Mouse (Mus musculus) C2C12 (cell line): Measurements from ENCODE around the gene Ehd1. TPM values are rescaled to one million over a fixed set of nuclear protein-coding genes. Genes with fewer than 3 reads are reported as not detected.

ENCODE experiments used
- H3K27me3 ChIP-seq: one replicate; pipeline ENCODE4 v1.6.1; 2011; ENCODE audit not compliant: control insufficient read depth, insufficient read depth, insufficient read length
- H3K36me3 ChIP-seq: one replicate; pipeline ENCODE4 v1.6.1; 2011; ENCODE audit not compliant: control insufficient read depth, insufficient read depth
- H3K4me3 ChIP-seq: one replicate; pipeline ENCODE4 v1.5.1; 2011; ENCODE audit warnings: mild to moderate bottlenecking, control low read depth; ENCODE audit not compliant: poor library complexity, insufficient read depth, severe bottlenecking
- H3K79me2 ChIP-seq: one replicate; pipeline ENCODE4 v1.6.1; 2011; ENCODE audit not compliant: control insufficient read depth, insufficient read depth
- H3K79me3 ChIP-seq: one replicate; pipeline ENCODE4 v1.6.1; 2011; ENCODE audit warnings: low read depth, control low read depth
- H3ac ChIP-seq: one replicate; pipeline ENCODE3; 2011; ENCODE audit warnings: low read depth; ENCODE audit not compliant: control insufficient read depth, insufficient read length
- CEBPB ChIP-seq: IDR thresholded peaks from one replicate; pipeline ENCODE4 v1.6.1; 2011; ENCODE audit warnings: low read depth, mild to moderate bottlenecking, control low read depth, moderate library complexity
- CTCF ChIP-seq: IDR thresholded peaks from one replicate; pipeline ENCODE4 v1.5.1; 2011; ENCODE audit not compliant: control insufficient read depth, insufficient read depth, insufficient read length
- FOSL1 ChIP-seq: IDR thresholded peaks from one replicate; pipeline ENCODE4 v1.8.0; 2011; ENCODE audit warnings: mild to moderate bottlenecking, low read length; ENCODE audit not compliant: poor library complexity, insufficient read depth, severe bottlenecking
- MAX ChIP-seq: IDR thresholded peaks from one replicate; pipeline ENCODE4 v1.6.1; 2011; ENCODE audit warnings: mild to moderate bottlenecking, control low read depth
- MYOD1 ChIP-seq: IDR thresholded peaks from one replicate; pipeline ENCODE4 v1.6.1; 2011; ENCODE audit warnings: low read depth; ENCODE audit not compliant: control insufficient read depth, insufficient read length
- MYOG ChIP-seq: IDR thresholded peaks from one replicate; pipeline ENCODE4 v1.6.1; 2011; ENCODE audit not compliant: control insufficient read depth, insufficient read length; ENCODE audit errors: extremely low read depth
- USF1 ChIP-seq: IDR thresholded peaks from one replicate; pipeline ENCODE4 v1.6.1; 2011; ENCODE audit warnings: low read depth, mild to moderate bottlenecking, control low read depth, moderate library complexity
- polyA plus RNA-seq: library from polyadenylated mRNA; unstranded; fragments of >200 nt; fragmentation: generic; extraction: Trizol; gene quantifications from one replicate; pipeline ENCODE4 v1.2.1, GENCODE M21; 2012; ENCODE audit warnings: missing spikeins

Gene Ehd1
- polyA plus RNA-seq, 1 experiment, result 219 TPM

DNA sequence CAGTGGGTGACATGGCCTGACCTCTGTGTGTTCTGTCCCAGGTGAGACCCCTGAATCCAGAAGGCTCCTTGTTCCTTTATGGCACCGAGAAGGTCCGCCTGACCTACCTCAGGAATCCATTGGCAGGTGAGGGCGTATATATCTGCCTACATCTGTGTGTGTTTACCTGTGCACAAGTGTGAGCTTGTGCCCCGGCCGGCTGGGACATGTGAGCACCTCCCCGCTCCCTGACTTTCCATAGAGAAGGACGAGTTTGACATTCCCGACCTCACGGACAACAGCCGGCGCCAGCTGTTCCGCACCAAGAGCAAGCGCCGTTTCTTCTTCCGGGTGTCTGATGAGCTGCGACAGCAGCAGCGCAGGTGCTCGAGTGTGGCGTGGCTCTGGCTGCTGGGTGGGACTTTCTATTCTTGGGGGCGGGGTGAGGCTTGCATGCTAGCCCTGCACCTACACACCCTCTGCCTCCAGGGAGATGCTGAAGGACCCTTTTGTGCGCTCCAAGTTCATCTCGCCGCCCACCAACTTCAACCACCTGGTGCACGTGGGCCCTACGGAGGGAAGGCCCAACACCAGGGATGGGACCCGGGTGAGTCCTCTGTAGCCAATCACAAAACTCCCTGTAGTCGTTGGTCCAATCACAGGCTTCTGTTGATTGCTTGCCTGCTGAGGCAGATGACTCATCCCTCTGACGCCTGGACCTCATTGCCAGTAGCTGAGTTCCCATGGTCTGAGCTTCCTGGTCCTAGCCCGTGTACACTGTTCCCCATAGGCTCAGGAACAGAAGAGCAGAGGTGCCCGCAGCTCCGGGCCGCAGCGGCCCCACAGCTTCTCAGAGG, 45.5 kb downstream of the Ehd1 start:
- Histone ChIP-seq H3K27me3 (no peaks in the 10 kb centered on the region), H3K79me3 (no peaks in the 10 kb centered on the region), H3ac (no peak overlapping the region), H3K36me3 (no peaks in the 10 kb centered on the region), H3K4me3 (no peak overlapping the region), H3K79me2 (no peaks in the 10 kb centered on the region)
- no peak for TF ChIP-seq USF1
- TF ChIP-seq MAX, result peak; percentile 95
- no peak for TF ChIP-seq CEBPB
- no peak for TF ChIP-seq MYOD1

DNA sequence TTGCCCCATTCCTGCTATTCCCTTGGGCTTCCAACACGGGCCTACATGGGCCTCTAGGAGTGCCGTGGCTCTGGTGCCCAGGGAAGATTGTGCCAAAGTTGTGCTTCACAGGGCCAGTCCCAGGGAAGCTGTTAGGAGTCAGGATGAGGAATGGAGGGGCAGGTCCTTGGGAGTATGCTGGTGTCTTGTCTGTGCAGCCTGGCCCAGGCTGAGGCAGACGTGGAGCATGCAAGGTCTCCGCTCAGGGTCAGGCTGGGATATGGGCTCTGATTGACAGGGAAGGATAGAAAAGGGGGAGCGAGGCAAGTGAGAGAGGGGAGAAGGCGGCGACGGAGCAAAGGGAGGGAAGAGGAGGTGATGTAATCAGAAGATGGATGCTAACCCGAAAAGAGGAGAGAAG, 48.2 kb downstream of the Ehd1 start:
- TF ChIP-seq FOSL1 (no peak), CTCF (no peak), CEBPB (no peak), MYOD1 (no peak), USF1 (no peak), MYOG (no peak), MAX (no peak)
- Histone ChIP-seq H3K4me3 (no peak overlapping the region), H3K79me3 (no peaks in the 10 kb centered on the region), H3ac (no peak overlapping the region), H3K79me2 (no peaks in the 10 kb centered on the region), H3K36me3 (no peaks in the 10 kb centered on the region), H3K27me3 (no peaks in the 10 kb centered on the region)

DNA sequence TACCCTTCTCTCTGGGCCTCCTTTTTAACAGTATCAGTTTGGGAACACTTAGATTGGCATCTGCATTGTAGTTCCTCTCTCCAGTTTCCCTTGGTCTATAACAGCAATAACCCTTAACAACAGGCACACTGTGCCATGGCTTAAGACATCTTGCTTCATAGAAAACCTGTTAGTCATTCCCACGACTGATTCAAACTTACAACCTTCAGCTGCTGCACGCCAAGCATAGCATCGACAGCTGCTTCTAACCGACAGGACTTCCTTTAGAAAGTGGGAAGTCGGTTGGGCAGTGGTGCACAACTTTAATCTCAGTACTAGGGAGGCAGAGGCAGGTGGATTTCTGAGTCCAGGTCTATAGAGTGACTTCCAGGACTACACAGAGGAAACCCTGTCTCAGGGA, 54.7 kb downstream of the Ehd1 start:
- H3K4me3 ChIP-seq, result no peak overlapping the region

DNA sequence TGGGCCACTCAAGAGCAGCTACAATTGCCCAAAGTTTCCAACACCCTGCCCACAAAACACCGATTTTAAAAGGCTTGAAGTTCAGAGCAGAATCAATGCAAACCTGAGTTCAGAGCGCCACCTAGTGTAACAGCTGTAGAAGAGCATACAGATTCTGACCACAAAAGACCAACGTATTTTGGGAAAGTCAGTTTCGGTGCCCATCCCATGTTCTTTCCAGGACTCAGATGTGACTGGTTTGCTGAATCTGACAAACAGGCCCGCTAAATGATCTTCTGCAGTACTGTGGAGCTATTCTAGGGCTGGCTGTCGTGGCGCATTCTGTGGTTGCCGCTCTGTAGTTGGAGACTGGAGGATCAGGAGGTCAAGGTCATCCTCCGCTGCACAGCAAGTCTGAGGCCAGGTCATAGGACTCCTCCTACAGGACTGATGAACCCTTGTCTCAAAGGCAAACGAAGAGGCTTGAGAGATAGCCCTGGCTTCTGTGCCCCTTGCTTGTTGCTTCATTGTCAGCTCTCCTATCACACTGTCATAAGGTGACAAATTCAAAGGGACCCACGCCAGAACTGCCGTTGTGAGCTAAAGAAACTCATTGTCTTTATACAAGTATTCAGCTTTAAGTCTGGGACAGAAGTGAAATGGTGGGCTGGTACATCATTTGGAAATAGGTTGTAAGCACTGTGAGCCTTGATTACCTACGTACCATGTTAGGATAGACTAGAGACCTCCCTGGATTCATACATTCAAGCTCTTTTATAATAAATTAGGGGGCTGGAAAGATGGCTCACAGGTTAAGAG, 55.4 kb downstream of the Ehd1 start:
- H3K27me3 ChIP-seq, result no peaks in the 10 kb centered on the region
- H3K79me2 ChIP-seq, result peaks cover 21% of the 10 kb centered on the region
- TF ChIP-seq MAX (no peak), MYOG (no peak), CTCF (peak; percentile 56)
- peaks cover 2% of the 10 kb centered on the region for H3K36me3 ChIP-seq
- H3K4me3 ChIP-seq, result no peak overlapping the region
- H3ac ChIP-seq, result peak overlapping the region; percentile 53
- peaks cover 13% of the 10 kb centered on the region for H3K79me3 ChIP-seq

More for the DNA sequence above, 54.7 kb downstream of the Ehd1 start:
- Histone ChIP-seq H3K27me3 (no peaks in the 10 kb centered on the region), H3K36me3 (no peaks in the 10 kb centered on the region), H3K79me3 (peaks cover 9% of the 10 kb centered on the region), H3ac (no peak overlapping the region), H3K79me2 (peaks cover 14% of the 10 kb centered on the region)
- TF ChIP-seq MYOD1 (peak; percentile 79), CEBPB (no peak)

DNA sequence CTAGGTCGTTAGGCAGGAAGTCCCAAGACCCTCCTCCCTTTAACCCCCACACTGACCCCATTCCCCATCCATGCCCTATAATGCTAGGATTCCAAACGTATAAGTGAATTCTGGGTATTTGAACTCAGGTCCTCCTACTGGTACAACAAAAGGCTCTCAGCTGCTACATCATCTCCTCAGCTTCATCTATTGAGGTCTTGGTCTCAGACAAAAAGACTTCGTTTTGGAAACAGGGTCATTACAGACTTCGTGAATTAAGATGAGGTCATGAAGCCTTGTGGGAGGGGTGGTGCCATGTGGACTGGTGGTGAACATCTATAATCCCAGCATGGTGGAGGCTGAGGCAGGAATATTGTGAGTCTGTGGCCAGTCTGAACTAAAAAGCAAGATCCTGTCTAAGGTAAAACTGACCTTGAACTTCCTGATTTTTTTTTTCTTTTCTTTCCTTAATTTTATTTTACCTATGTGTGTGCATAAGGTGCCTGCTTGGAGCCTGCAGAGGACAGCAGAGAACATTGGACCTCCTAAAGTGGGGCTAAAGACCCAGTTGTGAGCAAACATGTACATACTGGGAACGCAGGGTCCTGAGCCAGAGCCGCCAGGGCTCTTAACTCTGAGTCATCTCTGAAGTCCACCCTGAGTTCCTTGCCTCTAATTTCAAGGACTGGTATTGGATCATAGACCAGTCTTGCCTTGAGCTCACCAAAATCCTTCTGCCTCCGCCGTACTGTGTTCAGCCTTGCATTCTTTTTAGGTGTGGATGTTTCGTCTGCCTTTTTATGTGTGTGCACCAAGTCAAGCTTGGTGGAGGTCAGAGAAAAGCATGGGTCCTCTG, 57.5 kb downstream of the Ehd1 start:
- Histone ChIP-seq H3K27me3 (no peaks in the 10 kb centered on the region), H3ac (peak overlapping the region; percentile 46), H3K4me3 (no peak overlapping the region), H3K79me3 (peaks cover 13% of the 10 kb centered on the region), H3K79me2 (peaks cover 28% of the 10 kb centered on the region), H3K36me3 (peaks cover 22% of the 10 kb centered on the region)
- TF ChIP-seq MYOG, result no peak
- TF ChIP-seq MAX, result no peak
- TF ChIP-seq CTCF, result no peak
- no peak for TF ChIP-seq FOSL1
- TF ChIP-seq CEBPB, result no peak
- no peak for TF ChIP-seq USF1
- no peak for TF ChIP-seq MYOD1
